Mouse (Mus musculus) liver, embryonic 12.5 days (tissue): ENCODE results near the gene Ada. TPM values are rescaled to one million over a fixed set of nuclear protein-coding genes. Genes with fewer than 3 reads are reported as not detected.
A peak's percentile ranks its signal among the peaks of the same experiment; 100 is the strongest.

Source experiments
- ATAC-seq: fragments of 200-750 bp; cut with Nextera tagmentation; 2 replicates; pipeline ENCODE4 v1.8.0; 2017; ENCODE audit warnings: moderate number of reproducible peaks, mild to moderate bottlenecking, moderate library complexity
- H3K27ac ChIP-seq: fragments of 300-500 bp; sonication (generic); 2 replicates; pipeline ENCODE4 v1.5.1; 2016; ENCODE audit warnings: mild to moderate bottlenecking
- H3K27me3 ChIP-seq: fragments of 300-500 bp; sonication (generic); replicated peaks from 2 replicates; pipeline ENCODE4 v1.6.1; 2016; ENCODE audit warnings: mild to moderate bottlenecking, moderate library complexity
- H3K36me3 ChIP-seq: fragments of 300-500 bp; sonication (generic); 2 replicates; pipeline ENCODE4 v1.6.1; 2016; ENCODE audit warnings: mild to moderate bottlenecking, moderate library complexity
- H3K4me1 ChIP-seq: fragments of 300-500 bp; sonication (generic); 2 replicates; pipeline ENCODE4 v1.6.1; 2016
- H3K4me2 ChIP-seq: fragments of 300-500 bp; sonication (generic); 2 replicates; pipeline ENCODE4 v1.6.1; 2016; ENCODE audit warnings: mild to moderate bottlenecking, moderate library complexity
- H3K4me3 ChIP-seq: fragments of 300-500 bp; sonication (generic); 2 replicates; pipeline ENCODE4 v1.5.1; 2016; ENCODE audit warnings: mild to moderate bottlenecking, moderate library complexity
- H3K9ac ChIP-seq: fragments of 300-500 bp; sonication (generic); 2 replicates; pipeline ENCODE4 v1.6.1; 2016; ENCODE audit warnings: mild to moderate bottlenecking, moderate library complexity
- H3K9me3 ChIP-seq: fragments of 300-500 bp; sonication (generic); replicated peaks from 2 replicates; pipeline ENCODE4 v1.6.1; 2016; ENCODE audit warnings: mild to moderate bottlenecking, moderate library complexity
- WGBS: fragments of 180-500 bp; shearing (Covaris S2); methylation state at CpG from one replicate; pipeline ENCODE4 v1.1.7; 2016; ENCODE audit not compliant: insufficient replicate concordance; 5-methylcytosine and 5-hydroxymethylcytosine counted together
- polyA plus RNA-seq: library from polyadenylated mRNA; unstranded; fragments of >200 nt; fragmentation: Nextera tagmentation; extraction: Ambion mirVana; gene quantifications from 2 replicates; pipeline ENCODE4 v1.2.1, GENCODE M21; 2016

The Ada gene
- polyA plus RNA-seq, 1 experiment from 2014 or later, result 6.7 TPM

DNA sequence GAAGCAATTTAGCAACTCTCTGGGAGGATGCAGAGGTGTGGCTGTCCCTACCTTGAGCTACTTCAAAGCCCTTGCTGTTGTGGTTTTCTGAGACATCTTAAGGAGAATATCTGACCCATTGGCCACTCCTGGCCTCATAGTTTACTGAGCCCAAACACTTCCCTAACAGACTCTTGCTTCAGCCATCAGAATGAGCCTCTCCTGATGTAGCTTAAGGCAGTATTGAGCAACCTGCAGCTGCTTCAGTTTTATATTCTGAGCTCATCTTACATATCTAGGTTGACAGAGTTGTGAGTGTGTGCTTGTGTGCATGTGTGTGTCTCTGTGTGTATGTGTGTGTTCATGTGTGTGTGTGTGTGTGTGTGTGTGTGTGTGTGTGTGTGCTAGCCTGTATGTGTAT is 16.2 kb upstream of the Ada start:
- no peak for ATAC-seq
- no peaks in the 10 kb centered on the region for H3K36me3 ChIP-seq
- H3K4me2 ChIP-seq, result no peak overlapping the region
- no peak overlapping the region for H3K9ac ChIP-seq
- H3K4me1 ChIP-seq, result no peaks in the 10 kb centered on the region
- H3K4me3 ChIP-seq, result no peak overlapping the region
- no peaks in the 10 kb centered on the region for H3K9me3 ChIP-seq
- H3K27ac ChIP-seq, result no peak overlapping the region
- H3K27me3 ChIP-seq, result peaks cover 12% of the 10 kb centered on the region; the same call in 1 of the 2 replicates

GRCm38 (mm10) chr2:163761402-163761801 is 11.4 kb upstream of the Ada start:
- Histone ChIP-seq H3K4me2 (no peak overlapping the region), H3K9me3 (no peaks in the 10 kb centered on the region), H3K4me3 (no peak overlapping the region), H3K4me1 (no peaks in the 10 kb centered on the region), H3K36me3 (no peaks in the 10 kb centered on the region), H3K27ac (no peak overlapping the region), H3K9ac (no peak overlapping the region), H3K27me3 (0 out of 2 replicates have a peak, but pooled peaks cover 6% of the 10 kb centered on the region)
- WGBS, result 59% methylated on average over 7 of the region's 7 CpGs
- no peak for ATAC-seq

- ATAC-seq, result no peak
- H3K27ac ChIP-seq, result no peak overlapping the region
- H3K4me2 ChIP-seq, result no peak overlapping the region
- no peaks in the 10 kb centered on the region for H3K9me3 ChIP-seq
- 52% methylated on average over 6 of the region's 6 CpGs for WGBS
- peaks cover 6% of the 10 kb centered on the region; the same call in 1 of the 2 replicates for H3K27me3 ChIP-seq
- no peaks in the 10 kb centered on the region for H3K36me3 ChIP-seq
- H3K9ac ChIP-seq, result no peak overlapping the region
- H3K4me3 ChIP-seq, result no peak overlapping the region
- H3K4me1 ChIP-seq, result no peaks in the 10 kb centered on the region
Measured at GRCm38 (mm10) chr2:163760589-163760988, 10.6 kb upstream of the Ada start.

- Histone ChIP-seq H3K27ac (no peak overlapping the region), H3K4me2 (no peak overlapping the region), H3K9me3 (no peaks in the 10 kb centered on the region), H3K4me3 (no peak overlapping the region), H3K27me3 (peaks cover 6% of the 10 kb centered on the region; the same call in 1 of the 2 replicates), H3K36me3 (no peaks in the 10 kb centered on the region), H3K9ac (no peak overlapping the region), H3K4me1 (no peaks in the 10 kb centered on the region)
- WGBS, result 55% methylated on average over 2 of the region's 2 CpGs
- ATAC-seq, result no peak
Measured at GRCm38 (mm10) chr2:163758146-163758545, 8.1 kb upstream of the Ada start.

- Histone ChIP-seq H3K27ac (no peak overlapping the region), H3K9ac (no peak overlapping the region), H3K36me3 (no peaks in the 10 kb centered on the region), H3K4me1 (peaks cover 4% of the 10 kb centered on the region), H3K27me3 (peaks cover 16% of the 10 kb centered on the region; the same call in 1 of the 2 replicates), H3K4me2 (no peak overlapping the region), H3K4me3 (no peak overlapping the region), H3K9me3 (no peaks in the 10 kb centered on the region)
- 49% methylated on average over 2 of the region's 2 CpGs for WGBS
- no peak for ATAC-seq
Measured at GRCm38 (mm10) chr2:163756723-163757122, 6.7 kb upstream of the Ada start.

GRCm38 (mm10) chr2:163754228-163754627 is 4.2 kb upstream of the Ada start:
- H3K27ac ChIP-seq, result no peak overlapping the region
- H3K9ac ChIP-seq, result no peak overlapping the region
- no peak for ATAC-seq
- 27% methylated on average over 5 of the region's 5 CpGs for WGBS
- peaks cover 27% of the 10 kb centered on the region; the same call in 1 of the 2 replicates for H3K27me3 ChIP-seq
- no peaks in the 10 kb centered on the region for H3K36me3 ChIP-seq
- H3K4me2 ChIP-seq, result no peak overlapping the region
- H3K9me3 ChIP-seq, result no peaks in the 10 kb centered on the region
- H3K4me1 ChIP-seq, result peaks cover 25% of the 10 kb centered on the region
- H3K4me3 ChIP-seq, result no peak overlapping the region

GRCm38 (mm10) chr2:163744801-163745570 is 5.1 kb downstream of the Ada start:
- H3K27me3 ChIP-seq, result peaks cover 13% of the 10 kb centered on the region
- no peaks in the 10 kb centered on the region for H3K9me3 ChIP-seq
- ATAC-seq, result no peak
- H3K4me2 ChIP-seq, result no peak overlapping the region
- WGBS, result 42% methylated on average over 10 of the region's 10 CpGs
- H3K4me1 ChIP-seq, result peaks cover 29% of the 10 kb centered on the region
- no peak overlapping the region for H3K4me3 ChIP-seq
- H3K36me3 ChIP-seq, result no peaks in the 10 kb centered on the region
- no peak overlapping the region for H3K9ac ChIP-seq
- H3K27ac ChIP-seq, result no peak overlapping the region

DNA sequence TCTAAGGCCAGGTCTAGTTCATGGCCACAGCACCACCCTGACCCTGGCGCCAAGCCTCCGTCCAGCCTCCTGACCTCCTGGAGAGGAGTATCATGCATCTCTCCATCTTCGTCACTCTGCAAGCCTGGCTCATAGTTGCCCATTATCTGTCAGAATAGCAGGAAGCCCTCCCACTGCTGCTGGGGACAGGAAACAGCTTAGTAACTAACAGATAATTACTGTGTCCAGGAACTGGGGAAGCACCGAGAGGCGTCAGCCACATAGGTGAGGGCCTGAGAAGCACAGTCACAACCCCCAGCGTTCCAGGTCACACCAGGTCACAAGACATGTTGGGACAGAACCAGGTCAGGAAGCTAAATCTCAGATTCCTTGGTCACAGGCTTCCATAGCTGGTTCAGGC is 6.7 kb downstream of the Ada start:
- whole genome bisulfite sequencing, result 19% methylated on average over 6 of the region's 6 CpGs
- Histone ChIP-seq H3K4me3 (no peak overlapping the region), H3K27ac (no peak overlapping the region), H3K27me3 (peaks cover 3% of the 10 kb centered on the region), H3K36me3 (no peaks in the 10 kb centered on the region), H3K9me3 (no peaks in the 10 kb centered on the region), H3K4me2 (no peak overlapping the region), H3K4me1 (peaks cover 21% of the 10 kb centered on the region), H3K9ac (no peak overlapping the region)
- 0 out of 2 replicates have a peak, but pooled peaks have one; percentile 14 for ATAC-seq

GRCm38 (mm10) chr2:163742656-163743055 is 7.4 kb downstream of the Ada start:
- no peaks in the 10 kb centered on the region for H3K9me3 ChIP-seq
- no peak for ATAC-seq
- no peaks in the 10 kb centered on the region for H3K36me3 ChIP-seq
- H3K9ac ChIP-seq, result no peak overlapping the region
- no peaks in the 10 kb centered on the region for H3K27me3 ChIP-seq
- peaks cover 21% of the 10 kb centered on the region for H3K4me1 ChIP-seq
- H3K4me3 ChIP-seq, result no peak overlapping the region
- WGBS, result 68% methylated on average over 5 of the region's 5 CpGs
- H3K27ac ChIP-seq, result no peak overlapping the region
- no peak overlapping the region for H3K4me2 ChIP-seq

GRCm38 (mm10) chr2:163735980-163736379 is 14.1 kb downstream of the Ada start:
- H3K9me3 ChIP-seq, result no peaks in the 10 kb centered on the region
- no peak overlapping the region for H3K4me3 ChIP-seq
- no peaks in the 10 kb centered on the region for H3K27me3 ChIP-seq
- no peak overlapping the region for H3K4me2 ChIP-seq
- no peak overlapping the region for H3K9ac ChIP-seq
- H3K27ac ChIP-seq, result no peak overlapping the region
- peaks cover 27% of the 10 kb centered on the region for H3K4me1 ChIP-seq
- WGBS, result 55% methylated on average over 6 of the region's 6 CpGs
- ATAC-seq, result no peak
- peaks cover 11% of the 10 kb centered on the region for H3K36me3 ChIP-seq

- H3K9ac ChIP-seq, result no peak overlapping the region
- ATAC-seq, result no peak
- no peak overlapping the region for H3K4me2 ChIP-seq
- no peaks in the 10 kb centered on the region for H3K27me3 ChIP-seq
- H3K9me3 ChIP-seq, result no peaks in the 10 kb centered on the region
- no peak overlapping the region for H3K4me3 ChIP-seq
- peaks cover 20% of the 10 kb centered on the region for H3K36me3 ChIP-seq
- peaks cover 27% of the 10 kb centered on the region for H3K4me1 ChIP-seq
- no peak overlapping the region for H3K27ac ChIP-seq
- WGBS, result 76% methylated on average over 9 of the region's 9 CpGs
Measured at GRCm38 (mm10) chr2:163735163-163735562, 14.9 kb downstream of the Ada start.

- Histone ChIP-seq H3K27ac (no peak overlapping the region), H3K9ac (no peak overlapping the region), H3K9me3 (no peaks in the 10 kb centered on the region), H3K4me3 (no peak overlapping the region), H3K27me3 (no peaks in the 10 kb centered on the region), H3K4me2 (no peak overlapping the region), H3K4me1 (peaks cover 23% of the 10 kb centered on the region; the same call in 1 of the 2 replicates), H3K36me3 (peaks cover 34% of the 10 kb centered on the region)
- ATAC-seq, result no peak
- 80% methylated on average over 11 of the region's 11 CpGs for WGBS
Measured at GRCm38 (mm10) chr2:163732021-163732420, 18.0 kb downstream of the Ada start.

DNA sequence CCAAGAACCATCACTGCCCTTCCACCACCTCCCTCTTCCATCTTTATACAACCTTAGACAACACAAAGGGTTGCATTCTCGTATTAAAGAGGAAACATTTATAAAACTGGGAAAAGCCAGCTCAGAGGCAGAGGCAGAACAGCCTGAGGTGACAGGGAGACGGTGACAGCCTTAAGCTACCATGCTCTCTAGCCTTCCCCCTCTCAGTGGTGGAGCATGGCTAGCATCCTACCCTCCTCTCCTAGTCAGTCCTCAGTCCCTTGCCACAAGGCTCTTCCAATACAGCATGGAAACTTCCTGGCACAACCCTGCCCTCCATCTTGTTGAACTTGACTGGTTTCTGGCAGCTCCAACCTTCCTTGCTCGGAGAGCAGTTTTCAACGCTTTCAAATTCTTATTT is 21.7 kb downstream of the Ada start:
- Histone ChIP-seq H3K4me1 (no peaks in the 10 kb centered on the region), H3K9ac (no peak overlapping the region), H3K36me3 (peaks cover 71% of the 10 kb centered on the region), H3K4me3 (no peak overlapping the region), H3K9me3 (no peaks in the 10 kb centered on the region), H3K27me3 (no peaks in the 10 kb centered on the region), H3K27ac (no peak overlapping the region), H3K4me2 (no peak overlapping the region)
- WGBS, result 79% methylated on average over 4 of the region's 4 CpGs
- no peak for ATAC-seq
